Mouse (Mus musculus): Measurements from ENCODE around the gene Ripor3.

Gene Ripor3

GRCm38 (mm10) chr2:167953819-167954218, 56.6 kb downstream of the Ripor3 start:
- no peak for DNase-seq (ENCODE audit: low spot score)

- no peak for DNase-seq (ENCODE audit: low spot score)
Observed at GRCm38 (mm10) chr2:167951301-167952211, 58.9 kb downstream of the Ripor3 start.

- DNase-seq (ENCODE audit: low spot score): no peak
Observed at GRCm38 (mm10) chr2:167950681-167951080, 59.7 kb downstream of the Ripor3 start.

- DNase-seq (ENCODE audit: low spot score): no peak
Observed at GRCm38 (mm10) chr2:167949808-167950207, 60.6 kb downstream of the Ripor3 start.

- DNase-seq (ENCODE audit: low spot score): no peak
Observed at GRCm38 (mm10) chr2:167949250-167949649, 61.2 kb downstream of the Ripor3 start.

GRCm38 (mm10) chr2:167948557-167948956, 61.9 kb downstream of the Ripor3 start:
- DNase-seq (ENCODE audit: low spot score): no peak

- DNase-seq (ENCODE audit: low spot score): no peak
Observed at GRCm38 (mm10) chr2:167948047-167948446, 62.4 kb downstream of the Ripor3 start.

GRCm38 (mm10) chr2:167947251-167947650, 63.2 kb downstream of the Ripor3 start:
- no peak for DNase-seq (ENCODE audit: low spot score)

- DNase-seq (ENCODE audit: low spot score): no peak
Observed at GRCm38 (mm10) chr2:167945451-167945850, 65.0 kb downstream of the Ripor3 start.

- no peak for DNase-seq (ENCODE audit: low spot score)
Observed at GRCm38 (mm10) chr2:167944193-167944592, 66.2 kb downstream of the Ripor3 start.

- peak; percentile 22 for DNase-seq (ENCODE audit: low spot score)
Observed at GRCm38 (mm10) chr2:167942926-167943633, 67.3 kb downstream of the Ripor3 start.

- no peak for DNase-seq (ENCODE audit: low spot score)
Observed at GRCm38 (mm10) chr2:167942199-167942925, 68.1 kb downstream of the Ripor3 start.

- no peak for DNase-seq (ENCODE audit: low spot score)
Observed at GRCm38 (mm10) chr2:167941745-167942176, 68.7 kb downstream of the Ripor3 start.

- DNase-seq (ENCODE audit: low spot score): no peak
Observed at GRCm38 (mm10) chr2:167941320-167941719, 69.1 kb downstream of the Ripor3 start.

GRCm38 (mm10) chr2:167940636-167941035, 69.8 kb downstream of the Ripor3 start:
- DNase-seq (ENCODE audit: low spot score): no peak

- DNase-seq (ENCODE audit: low spot score): no peak
Observed at GRCm38 (mm10) chr2:167939632-167940399, 70.6 kb downstream of the Ripor3 start.

GRCm38 (mm10) chr2:167939204-167939603, 71.2 kb downstream of the Ripor3 start:
- no peak for DNase-seq (ENCODE audit: low spot score)

GRCm38 (mm10) chr2:167938786-167939185, 71.6 kb downstream of the Ripor3 start:
- DNase-seq (ENCODE audit: low spot score): no peak

- DNase-seq (ENCODE audit: low spot score): no peak
Observed at GRCm38 (mm10) chr2:167935956-167936355, 74.5 kb downstream of the Ripor3 start.

GRCm38 (mm10) chr2:167933397-167933796, 77.0 kb downstream of the Ripor3 start:
- DNase-seq (ENCODE audit: low spot score): no peak

GRCm38 (mm10) chr2:167932727-167933231, 77.6 kb downstream of the Ripor3 start:
- no peak for DNase-seq (ENCODE audit: low spot score)
